Mouse (Mus musculus): ENCODE data around the gene Rtn4r.
"Not testable (repeated sequence)": the region's sequence is repeated elsewhere in the genome, so short reads cannot be mapped to it uniquely, and the experiment has no call there.

Rtn4r gene

GRCm38 (mm10) chr16:18194208-18194985 lies 67.0 kb downstream of the Rtn4r start:
- peak; percentile 30 for DNase-seq (ENCODE audit: low read depth)

- DNase-seq (ENCODE audit: low read depth) = peak; percentile 59
Observed at GRCm38 (mm10) chr16:18195068-18195467, 67.6 kb downstream of the Rtn4r start.

DNA sequence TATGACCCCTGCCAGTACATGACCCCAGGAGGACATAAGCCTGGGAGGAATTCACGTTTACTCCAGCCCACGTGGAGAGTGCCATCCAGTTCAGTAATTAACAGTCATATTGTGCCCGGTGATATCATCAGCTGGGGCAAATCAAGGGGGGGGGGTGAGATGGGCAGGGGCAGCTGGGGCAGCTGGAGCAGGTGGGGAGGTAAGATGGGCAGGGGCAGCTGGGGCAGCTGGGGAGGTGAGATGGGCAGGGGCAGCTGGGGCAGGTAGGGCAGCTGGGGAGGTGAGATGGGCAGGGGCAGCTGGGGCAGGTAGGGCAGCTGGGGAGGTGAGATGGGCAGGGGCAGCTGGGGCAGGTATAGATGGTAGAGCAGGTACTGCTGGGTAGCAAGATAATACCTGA lies 68.1 kb downstream of the Rtn4r start:
- DNase-seq (ENCODE audit: low read depth) = not testable (repeated sequence)

- no peak for DNase-seq (ENCODE audit: low read depth)
Observed at GRCm38 (mm10) chr16:18197881-18198280, 70.4 kb downstream of the Rtn4r start.

DNA sequence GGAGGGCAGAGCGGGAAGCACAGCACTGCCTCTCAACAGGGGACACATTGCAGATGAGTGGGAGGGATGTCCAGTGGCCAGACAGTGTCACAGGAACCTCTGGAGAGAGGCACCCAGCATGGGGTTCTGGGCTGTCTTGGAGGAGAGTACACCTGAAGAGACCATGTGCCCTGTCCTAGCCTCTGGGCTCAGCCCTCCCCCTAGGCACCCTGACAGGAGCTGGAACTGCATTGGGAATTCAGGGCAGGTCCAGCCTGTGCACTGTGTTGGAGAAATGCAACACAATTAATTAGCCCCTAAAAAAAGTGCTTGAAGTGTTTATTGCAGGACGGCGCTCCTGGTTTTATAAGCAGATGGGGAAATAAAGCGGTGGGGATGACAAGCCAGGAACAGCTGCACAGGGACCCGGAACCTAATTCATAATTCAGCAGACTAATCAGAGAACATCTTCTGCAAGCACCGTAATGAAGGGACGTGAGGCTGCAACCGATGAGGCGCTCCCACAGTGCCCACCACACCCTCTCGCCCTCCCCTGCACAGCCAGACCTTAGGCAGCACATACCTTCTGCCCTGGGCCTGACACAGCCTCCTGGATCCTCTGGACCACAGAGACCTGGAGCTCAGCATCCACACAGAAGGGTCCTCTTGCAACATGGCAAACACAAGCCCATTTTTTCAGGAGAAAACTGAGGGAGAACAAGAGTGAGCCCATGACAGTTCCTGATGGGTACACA lies 71.1 kb downstream of the Rtn4r start:
- no peak for DNase-seq (ENCODE audit: low read depth)

DNA sequence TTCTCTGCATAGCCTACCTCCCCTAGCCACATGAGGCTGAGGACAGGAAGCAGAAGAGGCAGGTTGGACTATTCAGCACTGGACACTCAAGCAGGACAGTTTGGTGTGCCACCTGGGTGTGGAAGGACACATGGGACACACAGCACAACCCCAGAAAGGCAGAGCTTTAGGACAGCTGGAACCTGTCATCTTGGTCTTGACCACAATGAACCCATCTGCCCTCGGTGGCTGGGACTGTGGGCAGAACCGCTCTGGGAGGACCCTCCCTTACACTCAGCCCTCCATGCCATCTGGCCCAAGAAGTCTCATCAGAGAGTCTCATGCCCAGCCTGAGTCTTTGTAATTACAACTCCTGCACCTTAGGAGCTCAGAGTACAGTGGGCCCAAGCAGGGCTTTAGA lies 72.6 kb downstream of the Rtn4r start:
- DNase-seq (ENCODE audit: low read depth) = no peak

GRCm38 (mm10) chr16:18201620-18202019 lies 74.2 kb downstream of the Rtn4r start:
- DNase-seq (ENCODE audit: low read depth) = no peak
